Mouse (Mus musculus): ENCODE measurements around the gene Ccdc152. TPM values are rescaled to one million over a fixed set of nuclear protein-coding genes. Genes with fewer than 3 reads are reported as not detected.

Gene Ccdc152
- polyA plus RNA-seq, 1 experiment from 2014 or later: not detected

DNA sequence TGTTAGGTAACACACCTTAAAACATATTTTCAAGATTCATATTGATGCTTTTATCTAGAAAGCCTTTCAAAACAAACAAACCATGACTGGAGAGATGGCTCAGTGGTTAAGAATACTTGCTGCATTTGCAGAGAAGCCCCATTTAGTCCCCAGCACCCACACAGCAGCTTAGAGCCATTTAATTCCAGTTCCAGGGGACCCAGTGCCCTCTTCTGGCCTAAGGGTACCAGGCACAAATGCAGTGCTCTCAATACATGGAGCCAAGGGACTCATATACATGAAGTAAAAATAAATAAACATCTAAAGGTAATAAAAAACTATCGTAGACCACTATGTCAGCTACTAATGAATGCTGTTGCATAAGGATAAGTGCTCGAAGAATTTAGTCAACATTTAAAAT lies 25.9 kb downstream of the Ccdc152 start:
- WGBS: 95% methylated on average over 2 of the region's 2 CpGs
- H3K27ac ChIP-seq: no peak overlapping the region
- H3K9me3 ChIP-seq: no peaks in the 10 kb centered on the region
- no peaks in the 10 kb centered on the region for H3K4me1 ChIP-seq
- H3K4me3 ChIP-seq: no peak overlapping the region
- no peak overlapping the region for H3K9ac ChIP-seq
- peaks cover 13% of the 10 kb centered on the region for H3K36me3 ChIP-seq
- H3K4me2 ChIP-seq: no peak overlapping the region
- no peak for ATAC-seq (ENCODE audit: insufficient number of reproducible peaks, insufficient read depth, low FRiP score, low TSS enrichment, low read depth)
- H3K27me3 ChIP-seq: no peaks in the 10 kb centered on the region

DNA sequence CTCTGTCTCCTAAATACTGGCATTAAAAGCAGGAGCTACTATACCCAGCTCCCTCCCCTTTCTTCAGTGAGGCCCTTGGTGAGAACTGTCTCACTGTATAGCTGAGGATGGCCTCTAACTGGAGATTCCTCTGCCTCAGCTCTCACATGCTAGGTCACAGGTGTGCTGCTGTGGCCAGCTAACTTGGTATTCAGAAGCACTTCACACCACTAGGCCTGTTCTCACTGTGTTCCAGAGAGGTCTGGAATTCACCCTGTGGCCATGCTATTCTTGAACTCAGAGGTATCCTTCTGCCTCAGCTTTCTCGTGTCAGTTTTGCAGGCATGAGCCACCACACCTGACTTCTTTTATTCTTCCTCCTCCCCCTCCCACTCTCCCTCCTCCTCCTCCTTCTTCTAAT lies 30.1 kb downstream of the Ccdc152 start:
- H3K27ac ChIP-seq: no peak overlapping the region
- no peak for ATAC-seq (ENCODE audit: insufficient number of reproducible peaks, insufficient read depth, low FRiP score, low TSS enrichment, low read depth)
- no peak overlapping the region for H3K9ac ChIP-seq
- peaks cover 19% of the 10 kb centered on the region for H3K4me1 ChIP-seq
- peaks cover 8% of the 10 kb centered on the region for H3K36me3 ChIP-seq
- H3K4me2 ChIP-seq: no peak overlapping the region
- 60% methylated on average over 1 of the region's 1 CpGs for WGBS
- no peak overlapping the region for H3K4me3 ChIP-seq
- no peaks in the 10 kb centered on the region for H3K27me3 ChIP-seq
- H3K9me3 ChIP-seq: no peaks in the 10 kb centered on the region

DNA sequence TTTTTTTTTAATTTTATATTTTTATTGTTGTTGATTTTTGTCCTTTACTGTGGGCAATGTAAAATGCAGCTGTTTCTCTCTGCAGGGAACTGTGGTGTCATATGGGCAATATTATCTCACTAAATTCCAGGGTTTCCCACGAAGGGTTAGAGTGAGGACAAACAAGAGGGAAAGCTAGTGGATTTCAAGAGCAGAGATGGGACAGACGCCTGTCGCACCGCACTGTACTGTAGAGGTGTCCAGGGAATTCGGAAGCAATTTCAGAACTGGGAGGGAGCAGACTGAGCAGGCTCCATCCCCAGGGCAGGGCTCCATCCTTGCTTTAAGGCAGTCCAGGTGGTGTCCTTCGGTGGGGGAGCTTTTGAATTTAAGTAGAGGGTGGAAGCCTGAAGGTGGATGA lies 32.1 kb downstream of the Ccdc152 start:
- Histone ChIP-seq H3K27me3 (no peaks in the 10 kb centered on the region), H3K9me3 (no peaks in the 10 kb centered on the region), H3K27ac (peak overlapping the region; percentile 36; the same call in 1 of the 2 replicates), H3K4me2 (peak overlapping the region; percentile 59), H3K36me3 (peaks cover 3% of the 10 kb centered on the region; the same call in 1 of the 2 replicates), H3K9ac (peak overlapping the region; percentile 58; the same call in 1 of the 2 replicates), H3K4me3 (peak overlapping the region; percentile 43), H3K4me1 (peaks cover 19% of the 10 kb centered on the region)
- ATAC-seq (ENCODE audit: insufficient number of reproducible peaks, insufficient read depth, low FRiP score, low TSS enrichment, low read depth): no peak
- WGBS: 29% methylated on average over 6 of the region's 6 CpGs

DNA sequence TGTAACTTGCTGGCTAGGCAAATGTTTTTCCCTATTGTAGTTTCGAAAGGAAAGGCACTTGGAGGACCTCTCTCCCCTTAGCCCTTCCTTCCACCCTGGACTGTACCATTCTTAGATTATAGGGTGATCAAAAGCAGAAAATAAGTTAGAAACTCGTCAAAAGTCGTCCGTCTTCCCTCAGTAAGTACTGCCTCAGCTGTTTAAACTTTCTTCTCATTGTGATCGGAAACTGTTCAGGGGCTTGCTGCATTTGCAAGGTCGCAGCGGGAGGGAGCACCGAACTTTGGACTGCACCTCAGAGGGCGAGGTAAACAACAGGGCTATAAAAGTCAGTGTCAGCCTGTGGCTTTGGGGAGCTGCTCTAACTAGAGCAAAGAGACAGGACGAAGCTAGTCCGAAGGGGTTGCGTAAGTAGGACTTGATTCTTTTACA lies 32.7 kb downstream of the Ccdc152 start:
- H3K9ac ChIP-seq: peak overlapping the region; percentile 58; the same call in 1 of the 2 replicates
- peaks cover 19% of the 10 kb centered on the region for H3K4me1 ChIP-seq
- H3K9me3 ChIP-seq: no peaks in the 10 kb centered on the region
- peak overlapping the region; percentile 84 for H3K27ac ChIP-seq
- peak overlapping the region; percentile 43 for H3K4me3 ChIP-seq
- peaks cover 1% of the 10 kb centered on the region; the same call in 1 of the 2 replicates for H3K36me3 ChIP-seq
- 4% methylated on average over 12 of the region's 12 CpGs for WGBS
- ATAC-seq (ENCODE audit: insufficient number of reproducible peaks, insufficient read depth, low FRiP score, low TSS enrichment, low read depth): peak; percentile 79; the same call in 1 of the 2 replicates
- H3K4me2 ChIP-seq: peak overlapping the region; percentile 59
- H3K27me3 ChIP-seq: no peaks in the 10 kb centered on the region

DNA sequence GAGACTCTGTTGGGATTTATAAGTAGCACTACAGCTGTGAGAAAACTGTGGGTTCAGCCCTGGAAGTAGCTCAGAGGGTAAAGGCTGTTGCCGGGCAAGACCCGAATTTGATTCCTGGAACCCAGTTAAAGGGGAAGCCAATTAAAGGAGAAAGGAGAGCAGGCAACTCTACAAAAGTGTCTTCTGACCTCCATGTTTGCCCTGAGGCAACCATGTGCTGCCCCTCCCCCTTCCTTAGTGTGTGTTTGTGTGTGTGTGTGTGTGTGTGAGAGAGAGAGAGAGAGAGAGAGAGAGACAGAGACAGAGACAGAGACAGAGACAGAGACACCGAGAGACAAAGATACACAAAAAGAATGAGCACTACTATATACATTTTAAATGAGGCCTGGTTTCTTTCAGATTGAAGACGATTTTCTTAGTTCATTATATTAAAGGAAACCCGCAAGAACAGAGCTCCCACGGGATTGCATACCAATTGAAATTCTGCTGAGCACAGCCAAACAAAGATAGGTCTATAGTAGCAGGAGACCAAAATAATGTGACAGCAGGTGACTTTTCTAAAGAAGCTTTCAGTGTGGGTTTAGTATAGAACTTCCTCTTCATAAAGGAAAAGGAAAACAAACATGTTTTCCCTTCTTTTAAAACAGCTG lies 33.2 kb downstream of the Ccdc152 start:
- H3K4me3 ChIP-seq: peak overlapping the region; percentile 43
- H3K27ac ChIP-seq: peak overlapping the region; percentile 84
- no peaks in the 10 kb centered on the region for H3K9me3 ChIP-seq
- 0 out of 2 replicates have a peak overlapping the region, but pooled peaks have one; percentile 58 for H3K9ac ChIP-seq
- H3K27me3 ChIP-seq: no peaks in the 10 kb centered on the region
- no peaks in the 10 kb centered on the region for H3K36me3 ChIP-seq
- 13% methylated on average over 6 of the region's 6 CpGs for WGBS
- no peak; the same call in 1 of the 2 replicates for ATAC-seq (ENCODE audit: insufficient number of reproducible peaks, insufficient read depth, low FRiP score, low TSS enrichment, low read depth)
- peak overlapping the region; percentile 59 for H3K4me2 ChIP-seq
- H3K4me1 ChIP-seq: peaks cover 19% of the 10 kb centered on the region

DNA sequence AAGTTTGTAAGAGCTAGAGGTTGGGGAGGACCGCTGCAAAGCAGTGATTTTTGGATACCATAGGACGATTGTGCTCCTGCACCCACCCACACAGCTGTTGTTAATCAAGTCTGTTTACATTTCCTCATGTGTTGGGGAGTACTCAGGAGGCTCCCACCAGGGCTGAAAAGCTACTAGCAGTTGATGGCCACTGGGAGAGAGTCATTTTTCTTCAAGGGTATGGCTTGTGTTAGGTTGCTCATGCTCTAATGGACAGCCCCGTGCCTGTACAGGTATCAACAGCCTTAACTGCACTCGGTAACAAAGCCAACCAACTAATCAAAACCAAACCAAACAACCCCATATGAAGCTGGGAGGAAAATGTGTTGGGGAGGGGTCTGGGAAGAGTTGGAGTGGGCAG lies 33.8 kb downstream of the Ccdc152 start:
- no peaks in the 10 kb centered on the region for H3K27me3 ChIP-seq
- no peaks in the 10 kb centered on the region for H3K36me3 ChIP-seq
- peaks cover 19% of the 10 kb centered on the region for H3K4me1 ChIP-seq
- H3K4me3 ChIP-seq: no peak overlapping the region
- ATAC-seq (ENCODE audit: insufficient number of reproducible peaks, insufficient read depth, low FRiP score, low TSS enrichment, low read depth): no peak; the same call in 1 of the 2 replicates
- WGBS: 24% methylated on average over 4 of the region's 4 CpGs
- no peak overlapping the region for H3K9ac ChIP-seq
- H3K4me2 ChIP-seq: peak overlapping the region; percentile 59; the same call in 1 of the 2 replicates
- no peaks in the 10 kb centered on the region for H3K9me3 ChIP-seq
- H3K27ac ChIP-seq: peak overlapping the region; percentile 84

DNA sequence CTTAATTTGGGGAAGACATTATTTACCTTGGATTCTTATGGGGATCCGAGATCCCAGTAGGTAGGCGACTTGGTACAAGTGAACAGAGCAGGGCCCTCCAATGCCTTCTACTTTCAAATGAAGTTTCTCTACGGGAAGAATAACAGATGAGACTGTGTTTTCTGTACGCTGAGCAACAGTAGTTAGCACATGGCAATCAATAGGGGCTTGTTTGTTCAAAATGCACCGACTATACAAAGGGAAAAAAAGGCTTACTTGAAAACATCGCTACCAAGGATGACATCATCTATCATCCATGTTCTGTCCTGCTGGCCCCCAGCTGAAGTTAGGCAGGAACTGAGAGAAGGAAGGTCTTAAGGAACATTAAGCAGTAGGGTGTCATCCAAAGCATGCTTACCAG lies 35.1 kb downstream of the Ccdc152 start, which contains the start of gene Selenop:
Gene Selenop (plus strand): TSS at position 301 of the 400 bp plus-strand sequence.
- H3K27me3 ChIP-seq: no peaks in the 10 kb centered on the region
- 0 out of 2 replicates have a peak within 1 kb of the TSS, but pooled peaks have one; percentile 84 for H3K27ac ChIP-seq
- H3K4me2 ChIP-seq: 0 out of 2 replicates have a peak within 1 kb of the TSS, but pooled peaks have one; percentile 59

DNA sequence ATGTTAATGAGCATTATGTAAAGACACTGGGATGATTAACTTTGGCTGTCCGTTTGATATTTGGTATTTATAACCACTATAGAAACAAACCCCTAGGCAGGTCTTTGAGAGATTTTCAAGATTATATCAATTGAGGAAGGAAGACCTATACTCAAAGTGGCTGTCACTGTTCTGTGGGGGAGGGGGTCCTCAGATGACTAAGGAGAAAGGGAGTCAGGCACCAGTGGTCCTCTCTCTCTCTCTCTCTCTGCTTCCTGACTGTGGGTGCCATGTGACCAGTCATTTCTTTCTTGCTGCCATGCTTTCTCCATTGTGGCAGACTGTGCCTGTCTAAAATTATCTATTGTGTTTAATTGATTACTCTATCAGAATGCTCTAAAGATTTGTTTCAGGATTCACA lies 38.5 kb downstream of the Ccdc152 start:
- Histone ChIP-seq H3K4me1 (peaks cover 9% of the 10 kb centered on the region), H3K4me3 (no peak overlapping the region), H3K27ac (no peak overlapping the region), H3K36me3 (no peaks in the 10 kb centered on the region), H3K9ac (no peak overlapping the region), H3K9me3 (no peaks in the 10 kb centered on the region), H3K4me2 (no peak overlapping the region), H3K27me3 (no peaks in the 10 kb centered on the region)
- 78% methylated on average over 1 of the region's 1 CpGs for WGBS
- no peak for ATAC-seq (ENCODE audit: insufficient number of reproducible peaks, insufficient read depth, low FRiP score, low TSS enrichment, low read depth)

More for the DNA sequence above, 35.1 kb downstream of the Ccdc152 start, which contains the start of gene Selenop:
- no peak for ATAC-seq (ENCODE audit: insufficient number of reproducible peaks, insufficient read depth, low FRiP score, low TSS enrichment, low read depth)
- no peak within 1 kb of the TSS for H3K9ac ChIP-seq
- no peaks in the 10 kb centered on the region for H3K36me3 ChIP-seq
- peaks cover 19% of the 10 kb centered on the region for H3K4me1 ChIP-seq
- no peak within 1 kb of the TSS for H3K4me3 ChIP-seq
- 86% methylated on average over 6 of the region's 6 CpGs for WGBS
- no peaks in the 10 kb centered on the region for H3K9me3 ChIP-seq

DNA sequence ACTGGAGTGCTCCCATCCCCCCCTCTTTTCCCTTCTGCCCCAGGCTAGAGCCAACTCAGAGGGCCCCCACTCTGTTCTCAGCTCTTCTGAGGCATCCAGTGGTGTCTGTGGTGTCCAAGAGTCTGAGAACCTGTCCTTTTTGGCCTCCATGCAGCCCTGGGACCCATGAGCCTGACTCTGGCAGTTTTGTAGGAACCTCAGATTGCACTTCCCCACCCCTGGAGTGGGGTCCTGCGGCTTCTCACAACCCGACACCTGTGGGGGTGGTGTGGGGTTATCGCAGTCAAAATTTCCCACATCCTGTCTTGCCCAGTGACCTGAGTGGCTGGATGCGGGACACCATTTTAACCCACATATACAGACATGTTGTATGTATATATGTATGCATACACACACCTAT lies 39.0 kb downstream of the Ccdc152 start:
- 84% methylated on average over 4 of the region's 4 CpGs for WGBS
- ATAC-seq (ENCODE audit: insufficient number of reproducible peaks, insufficient read depth, low FRiP score, low TSS enrichment, low read depth): no peak
- Histone ChIP-seq H3K4me2 (no peak overlapping the region), H3K36me3 (no peaks in the 10 kb centered on the region), H3K27ac (no peak overlapping the region), H3K4me3 (no peak overlapping the region), H3K4me1 (peaks cover 4% of the 10 kb centered on the region), H3K9me3 (no peaks in the 10 kb centered on the region), H3K9ac (no peak overlapping the region), H3K27me3 (no peaks in the 10 kb centered on the region)

DNA sequence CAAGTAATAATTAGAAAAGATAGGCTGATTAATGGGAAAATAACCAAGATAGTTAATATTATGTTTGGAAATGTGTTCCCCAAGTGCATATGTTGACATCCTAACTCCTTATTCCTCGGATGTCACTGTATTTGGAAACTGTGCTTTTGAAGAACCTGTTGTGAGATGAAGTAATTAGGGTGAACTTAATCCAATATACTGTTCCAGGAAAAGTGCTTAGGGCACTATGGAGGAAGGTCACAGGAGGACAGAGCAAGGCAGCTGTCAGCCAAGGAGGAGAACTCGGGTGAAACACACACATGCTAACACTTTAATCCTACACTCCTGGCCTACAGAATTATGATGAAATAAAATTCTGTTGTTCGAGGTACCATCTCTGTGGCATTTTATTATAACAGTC lies 40.4 kb downstream of the Ccdc152 start:
- Histone ChIP-seq H3K9me3 (no peaks in the 10 kb centered on the region), H3K27me3 (no peaks in the 10 kb centered on the region), H3K9ac (no peak overlapping the region), H3K27ac (no peak overlapping the region), H3K36me3 (no peaks in the 10 kb centered on the region), H3K4me1 (no peaks in the 10 kb centered on the region), H3K4me3 (no peak overlapping the region), H3K4me2 (no peak overlapping the region)
- WGBS: 47% methylated on average over 3 of the region's 3 CpGs
- ATAC-seq (ENCODE audit: insufficient number of reproducible peaks, insufficient read depth, low FRiP score, low TSS enrichment, low read depth): no peak

DNA sequence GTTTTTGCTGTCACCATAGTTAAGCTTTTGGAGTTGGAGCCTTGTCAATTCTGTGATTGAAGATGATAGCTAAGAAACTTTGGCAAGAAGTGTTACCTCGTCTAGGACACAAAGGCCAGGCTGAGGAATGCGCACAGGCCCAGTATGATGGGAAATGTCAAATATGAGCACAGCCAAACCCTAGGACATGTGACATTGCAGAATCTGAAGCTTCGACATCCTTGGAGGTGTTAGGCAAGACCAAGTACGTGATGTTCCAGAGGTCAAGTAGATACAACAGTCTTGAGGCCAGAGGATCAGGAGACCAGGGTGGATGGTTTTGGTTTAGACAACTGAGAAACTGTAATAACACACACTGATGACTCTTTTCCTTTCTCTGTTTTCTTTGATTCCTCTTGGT lies 43.0 kb downstream of the Ccdc152 start:
- no peaks in the 10 kb centered on the region for H3K27me3 ChIP-seq
- WGBS: 90% methylated on average over 4 of the region's 4 CpGs
- H3K4me3 ChIP-seq: no peak overlapping the region
- H3K4me2 ChIP-seq: no peak overlapping the region
- no peaks in the 10 kb centered on the region for H3K4me1 ChIP-seq
- H3K27ac ChIP-seq: no peak overlapping the region
- H3K9me3 ChIP-seq: no peaks in the 10 kb centered on the region
- ATAC-seq (ENCODE audit: insufficient number of reproducible peaks, insufficient read depth, low FRiP score, low TSS enrichment, low read depth): no peak
- H3K36me3 ChIP-seq: no peaks in the 10 kb centered on the region
- no peak overlapping the region for H3K9ac ChIP-seq

DNA sequence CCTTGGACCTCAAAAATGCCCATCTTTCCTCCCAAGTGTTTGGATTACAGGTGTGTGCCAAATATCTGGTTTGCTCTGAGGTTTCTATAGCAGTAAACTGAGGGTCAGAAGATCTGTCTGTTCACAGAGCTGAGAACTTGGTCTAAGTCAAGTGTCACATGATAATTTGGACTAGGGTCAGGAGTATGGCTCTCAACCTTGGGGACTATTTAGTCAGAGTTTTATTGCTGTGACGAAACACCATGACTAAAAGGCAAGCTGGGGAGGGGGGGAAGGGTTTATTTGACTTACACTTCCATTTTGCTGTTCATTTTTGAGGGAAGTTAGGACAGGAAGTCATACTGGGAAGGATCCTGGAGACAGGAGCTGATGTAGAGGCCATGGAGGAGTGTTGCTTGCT lies 44.3 kb downstream of the Ccdc152 start:
- 83% methylated on average over 1 of the region's 1 CpGs for WGBS
- H3K4me1 ChIP-seq: no peaks in the 10 kb centered on the region
- H3K4me3 ChIP-seq: no peak overlapping the region
- no peaks in the 10 kb centered on the region for H3K27me3 ChIP-seq
- no peak overlapping the region for H3K27ac ChIP-seq
- no peak overlapping the region for H3K9ac ChIP-seq
- H3K36me3 ChIP-seq: no peaks in the 10 kb centered on the region
- no peaks in the 10 kb centered on the region for H3K9me3 ChIP-seq
- no peak overlapping the region for H3K4me2 ChIP-seq
- ATAC-seq (ENCODE audit: insufficient number of reproducible peaks, insufficient read depth, low FRiP score, low TSS enrichment, low read depth): no peak
